Mouse (Mus musculus) layer of hippocampus, postnatal 36 days (tissue): ENCODE data around the gene Fam219a. TPM values are rescaled to one million over a fixed set of nuclear protein-coding genes. Genes with fewer than 3 reads are reported as not detected.

Source experiments
- DNase-seq, 2 experiments: peaks; one replicate each; pipeline ENCODE4 v3.0.0; 2022
- total RNA-seq, 2 experiments: library from RNA; stranded (reverse); gene quantifications; 2 replicates each; pipeline ENCODE4 v1.2.3; 2021

The Fam219a gene
- total RNA-seq, 2 experiments from 2014 or later, result 151 to 152 TPM

DNA sequence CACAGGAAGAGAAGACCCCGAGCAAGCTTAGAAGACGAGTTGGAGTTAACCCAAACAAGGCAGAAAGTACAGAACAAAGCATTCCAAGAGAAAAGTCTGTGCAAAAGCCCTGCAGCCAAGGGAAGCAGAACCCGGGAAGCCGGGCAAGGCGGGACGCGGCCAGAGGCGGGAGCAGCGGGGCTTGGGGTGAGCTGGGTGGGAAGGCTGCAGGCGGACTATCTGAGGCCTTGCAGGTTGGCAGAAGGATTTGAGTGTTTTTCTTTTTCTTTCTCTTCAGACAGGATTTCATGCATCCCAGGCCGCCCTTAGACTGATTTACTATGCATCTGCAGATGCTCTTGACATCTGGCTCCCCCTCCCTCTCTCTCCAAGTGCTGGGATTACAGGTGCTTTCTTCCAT, 16.2 kb downstream of the Fam219a start:
- no peak for DNase-seq

DNA sequence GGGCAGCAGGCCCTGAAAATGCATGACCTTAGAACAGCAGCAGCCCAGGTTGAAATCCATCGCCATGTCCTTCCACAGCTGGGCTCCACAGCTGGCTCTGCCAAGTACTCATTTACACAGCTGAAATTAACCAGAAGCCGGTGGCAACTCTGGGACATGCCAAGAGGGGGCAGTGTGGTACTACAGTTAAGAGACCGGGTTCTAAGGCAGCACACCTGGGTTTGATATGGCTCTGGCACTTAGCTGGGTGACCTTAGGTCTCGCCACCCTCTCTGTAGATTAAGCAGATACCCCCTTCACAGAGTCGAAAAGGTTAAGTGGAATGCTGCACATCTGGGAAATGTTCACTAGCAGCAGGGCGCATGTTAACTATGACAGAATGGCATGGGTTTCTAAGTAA, 16.8 kb downstream of the Fam219a start:
- DNase-seq, result peak; percentile 56 to 69

DNA sequence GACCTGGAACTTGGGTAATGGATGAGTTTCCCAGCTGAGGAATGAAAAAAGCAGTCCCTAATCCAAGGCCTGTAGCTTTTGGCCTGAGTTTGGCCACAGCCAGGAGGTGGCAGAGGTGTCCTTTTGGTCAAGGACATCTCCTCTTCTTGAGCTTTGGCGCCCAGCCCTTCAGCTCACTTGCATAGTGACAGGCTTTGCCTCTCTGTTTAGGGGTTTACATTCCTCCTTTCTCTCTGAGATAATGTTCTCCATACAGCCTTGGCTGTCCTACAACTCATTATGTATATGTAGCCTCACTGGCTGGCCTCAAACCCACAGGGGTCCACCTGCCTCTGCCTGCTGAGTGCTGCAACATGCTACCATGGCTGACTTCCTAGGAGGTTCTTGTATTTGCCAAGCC, 22.3 kb downstream of the Fam219a start:
- DNase-seq, result no peak

DNA sequence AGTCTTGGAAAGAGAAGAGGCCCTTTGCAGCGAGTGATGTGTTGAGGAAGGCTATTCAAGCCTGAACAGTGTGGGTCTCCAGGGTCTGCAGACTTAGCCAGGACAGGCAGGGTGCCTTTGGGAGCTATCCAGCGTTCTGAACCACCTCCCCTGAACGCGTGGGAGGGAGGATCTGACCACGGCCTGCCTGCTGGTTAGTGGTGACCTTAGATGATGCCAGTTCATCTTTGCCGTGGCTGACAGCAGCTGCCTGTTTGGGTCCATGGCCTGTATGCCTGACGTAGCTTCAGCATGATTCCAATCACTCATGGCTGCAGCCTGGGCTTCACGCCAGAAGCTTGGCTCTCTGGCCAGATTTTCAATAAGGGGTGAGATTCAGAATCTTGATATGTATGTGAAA, 23.4 kb downstream of the Fam219a start:
- no peak for DNase-seq

DNA sequence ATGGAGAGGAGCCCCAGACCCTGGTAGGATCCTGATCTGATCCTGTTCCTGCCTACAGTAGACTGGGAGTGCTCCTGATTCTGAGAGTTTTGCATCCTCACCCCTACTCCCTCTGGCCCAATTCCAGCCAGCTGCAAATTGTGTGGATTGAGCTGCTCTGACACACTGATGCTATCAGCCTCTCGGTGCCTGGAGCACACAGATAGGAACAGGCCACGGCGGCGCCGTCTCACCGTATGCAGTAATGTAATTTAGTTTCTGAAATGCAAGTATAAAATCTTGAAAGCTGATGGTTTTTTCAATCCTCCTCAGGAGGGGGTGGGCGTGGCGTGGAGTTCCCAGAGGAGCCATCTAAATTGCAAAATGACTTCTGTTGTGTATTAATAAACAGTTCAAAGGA, 27.2 kb downstream of the Fam219a start:
- no peak for DNase-seq

GRCm38 (mm10) chr4:41534866-41535265, 34.5 kb downstream of the Fam219a start:
- no peak for DNase-seq

DNA sequence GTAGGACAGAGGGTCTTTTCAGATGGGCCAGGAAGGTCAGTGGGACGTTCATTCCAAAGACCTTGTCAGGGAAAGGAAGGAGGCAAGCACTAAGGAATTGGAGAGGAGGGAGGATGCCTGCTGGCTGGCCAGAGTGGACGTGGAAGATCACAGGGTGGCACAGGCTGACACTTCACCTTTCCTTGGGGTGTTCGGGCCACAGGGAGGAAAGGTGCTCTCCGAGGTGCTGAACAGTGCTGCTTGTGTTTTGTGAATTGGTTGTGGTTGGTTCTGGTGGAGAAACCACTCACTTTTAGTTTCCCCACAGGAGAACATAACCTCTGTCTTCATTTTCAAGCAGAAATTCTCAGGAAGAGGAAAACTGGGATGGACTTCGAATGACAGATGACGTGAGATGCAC, 36.9 kb downstream of the Fam219a start:
- no peak for DNase-seq

- no peak for DNase-seq
These were observed 41.3 kb downstream of the Fam219a start for GRCm38 (mm10) chr4:41527996-41528395.

DNA sequence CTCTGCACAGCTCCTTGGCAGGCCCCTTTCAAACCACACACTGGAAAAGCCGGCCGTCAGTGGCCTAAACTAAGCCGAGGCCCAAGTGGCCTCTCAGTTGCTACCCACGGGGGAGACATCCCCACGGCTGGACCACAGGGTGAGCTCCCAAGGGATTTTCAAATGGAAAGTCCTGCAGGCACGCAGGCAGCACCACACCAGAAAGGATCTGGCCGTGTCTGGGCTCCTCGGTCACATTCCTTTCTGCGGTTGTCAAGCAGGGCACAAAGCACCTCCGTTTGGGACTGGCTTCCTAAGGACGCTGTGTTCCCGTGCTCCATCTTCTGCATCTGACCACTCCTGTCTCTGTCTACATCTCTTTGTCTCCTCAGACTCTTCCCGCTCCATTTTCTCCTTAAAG, 42.3 kb downstream of the Fam219a start:
- no peak for DNase-seq

DNA sequence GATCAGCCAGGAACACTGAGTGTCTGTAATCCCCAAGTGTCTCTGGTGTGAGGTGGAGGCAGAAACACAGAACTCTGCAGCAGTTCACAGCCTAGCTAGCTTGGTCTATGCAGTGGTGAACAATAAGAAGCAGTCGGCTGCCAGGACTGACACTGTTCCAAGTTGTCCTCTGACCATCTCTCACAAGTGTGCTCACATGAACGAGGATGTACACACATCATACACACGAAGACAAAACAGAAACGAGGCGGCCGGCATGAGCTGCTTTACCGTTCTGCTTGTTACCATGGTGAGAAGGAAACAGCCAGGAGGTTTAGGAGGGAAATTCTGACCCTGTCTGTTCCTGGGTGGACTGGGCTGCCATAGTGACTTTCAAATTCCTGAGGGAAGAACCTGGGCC, 42.8 kb downstream of the Fam219a start:
- no peak for DNase-seq

DNA sequence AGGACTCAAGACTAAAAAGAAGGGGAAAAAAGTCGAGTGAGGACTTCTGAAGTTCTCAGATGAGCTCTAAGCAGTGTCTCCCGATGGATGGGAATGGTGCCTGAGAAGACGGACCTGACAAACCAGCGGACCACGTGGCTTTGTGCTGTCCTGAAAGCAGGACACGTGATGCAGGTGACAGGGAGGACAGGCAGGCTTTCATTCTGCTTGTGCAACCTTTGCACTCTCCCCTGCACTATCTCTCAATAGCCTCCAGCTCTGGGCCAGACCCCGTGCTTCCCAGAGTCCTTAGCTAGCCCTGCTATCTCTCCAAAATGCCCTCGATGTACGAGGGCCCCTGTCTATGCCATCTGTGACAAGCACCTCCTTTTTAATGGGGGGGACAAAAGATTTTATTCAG, 44.5 kb downstream of the Fam219a start:
- no peak for DNase-seq

GRCm38 (mm10) chr4:41523839-41524238, 45.5 kb downstream of the Fam219a start:
- DNase-seq, result no peak

- DNase-seq, result no peak
These were observed 46.5 kb downstream of the Fam219a start for GRCm38 (mm10) chr4:41522788-41523187.

- DNase-seq, result no peak
These were observed 47.2 kb downstream of the Fam219a start for GRCm38 (mm10) chr4:41522136-41522535.

GRCm38 (mm10) chr4:41520641-41521040, 48.7 kb downstream of the Fam219a start:
- DNase-seq, result no peak

- DNase-seq, result no peak
These were observed 50.1 kb downstream of the Fam219a start for GRCm38 (mm10) chr4:41519195-41519594.

GRCm38 (mm10) chr4:41518349-41518748, 51.0 kb downstream of the Fam219a start:
- DNase-seq, result no peak

DNA sequence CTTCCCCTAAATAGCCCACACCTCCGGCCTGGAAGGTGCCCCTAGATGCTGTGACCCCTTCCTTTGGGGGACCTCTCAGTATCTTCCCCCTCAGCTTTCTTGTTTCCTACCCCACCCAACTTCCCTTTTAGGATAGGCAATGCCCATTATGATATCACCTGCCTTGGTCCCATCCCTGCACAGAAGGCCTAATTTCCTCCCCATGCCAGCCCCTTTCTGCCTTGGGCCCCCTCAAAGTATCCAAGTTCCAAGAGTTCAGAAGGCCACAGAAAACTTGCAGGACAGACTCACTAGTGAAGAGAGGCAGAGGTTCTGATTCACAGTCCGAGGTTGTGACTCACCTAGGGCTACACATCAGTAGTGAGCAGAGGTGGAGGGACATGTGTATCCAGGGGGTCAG, 52.1 kb downstream of the Fam219a start, which contains the start of gene 1110017D15Rik:
TSS of gene 1110017D15Rik (minus strand) at position 101 of the 400 bp plus-strand sequence.
- no peak for DNase-seq

GRCm38 (mm10) chr4:41513714-41514113, 55.6 kb downstream of the Fam219a start:
- DNase-seq, result no peak

DNA sequence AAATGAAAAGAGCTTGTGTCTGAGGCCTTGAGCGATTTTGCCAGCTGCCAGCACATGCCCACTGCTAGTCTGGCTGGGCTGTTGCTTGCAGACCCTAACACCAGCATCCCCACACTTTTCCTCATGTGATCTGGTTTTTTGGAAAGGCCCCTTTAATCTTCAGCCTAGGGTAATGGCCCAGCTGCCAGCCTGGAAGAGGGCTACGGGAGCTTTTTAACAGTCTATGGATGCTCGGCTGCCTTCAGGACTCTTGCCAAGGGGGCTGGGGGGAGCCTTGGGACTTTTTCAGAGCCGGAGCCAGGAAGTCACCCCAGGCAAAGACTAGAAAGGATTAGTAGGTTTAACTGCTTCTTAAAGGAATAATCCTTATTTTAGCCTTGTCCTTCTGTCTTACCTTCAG, 56.0 kb downstream of the Fam219a start:
- DNase-seq, result no peak

- no peak for DNase-seq
These were observed 61.3 kb downstream of the Fam219a start for GRCm38 (mm10) chr4:41507998-41508397.

DNA sequence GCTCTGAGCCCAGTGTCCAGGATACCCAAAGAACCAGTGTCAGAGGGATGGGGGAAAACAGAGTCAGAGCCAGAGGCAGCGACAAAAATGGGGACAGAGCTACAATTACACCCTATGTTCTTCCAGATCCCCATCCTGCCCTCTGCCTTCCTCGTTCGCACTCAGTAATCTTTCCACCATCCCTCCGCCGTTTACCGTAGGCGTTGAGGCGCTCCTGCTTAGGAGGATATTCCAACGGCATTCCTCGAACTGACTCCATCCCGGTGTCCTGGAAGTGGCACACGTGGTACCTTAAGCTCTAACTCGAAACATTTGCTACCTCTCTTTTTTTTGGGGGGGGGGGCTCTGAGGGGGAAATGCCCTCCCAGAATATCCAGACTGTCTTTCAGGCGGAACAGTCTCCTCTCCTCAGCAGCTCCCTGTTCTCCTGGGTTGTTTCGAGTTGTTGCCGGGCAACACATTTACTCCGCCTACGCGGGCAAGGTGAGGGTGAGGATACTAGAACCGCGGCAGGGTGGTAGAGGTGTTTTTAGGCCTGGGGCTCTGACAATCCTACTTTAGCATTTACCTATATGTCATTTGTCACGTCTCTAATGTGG, 61.9 kb downstream of the Fam219a start:
- no peak for DNase-seq

GRCm38 (mm10) chr4:41506906-41507305, 62.4 kb downstream of the Fam219a start:
- peak; percentile 83 for DNase-seq

GRCm38 (mm10) chr4:41506156-41506555, 63.2 kb downstream of the Fam219a start:
- peak; percentile 51 to 57 for DNase-seq

- no peak for DNase-seq
These were observed 64.2 kb downstream of the Fam219a start for GRCm38 (mm10) chr4:41505131-41505551.
